Mouse (Mus musculus): Measurements from ENCODE around the gene B430305J03Rik.

The B430305J03Rik gene

DNA sequence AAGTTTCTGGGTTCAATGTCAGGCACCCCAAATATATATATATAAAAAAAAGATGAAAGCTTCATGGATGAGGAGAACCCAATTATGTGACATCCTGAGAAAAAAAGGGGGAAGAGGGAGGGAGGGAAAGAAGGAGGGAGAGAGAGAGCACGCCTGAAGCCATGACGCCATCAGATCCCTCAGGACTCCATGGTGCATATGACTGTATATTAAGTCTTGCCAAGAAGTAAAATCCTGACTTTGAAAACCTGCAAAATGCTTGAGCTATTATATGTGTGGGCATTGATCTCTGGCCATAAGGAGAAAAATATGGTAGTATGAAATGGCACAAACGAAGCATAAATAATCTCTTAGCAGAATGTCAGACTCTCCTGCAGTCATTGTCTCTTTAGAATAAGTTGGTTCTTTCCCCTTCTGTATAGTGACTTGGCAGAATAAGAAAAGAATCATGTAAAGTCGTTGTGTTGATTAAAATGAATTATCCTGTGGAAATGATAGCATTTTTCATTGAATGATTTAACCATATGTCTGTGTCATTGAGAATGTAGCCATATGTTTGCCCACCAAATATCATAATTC lies 17.6 kb downstream of the B430305J03Rik start:
- no peak for DNase-seq (ENCODE audit: low spot score)

DNA sequence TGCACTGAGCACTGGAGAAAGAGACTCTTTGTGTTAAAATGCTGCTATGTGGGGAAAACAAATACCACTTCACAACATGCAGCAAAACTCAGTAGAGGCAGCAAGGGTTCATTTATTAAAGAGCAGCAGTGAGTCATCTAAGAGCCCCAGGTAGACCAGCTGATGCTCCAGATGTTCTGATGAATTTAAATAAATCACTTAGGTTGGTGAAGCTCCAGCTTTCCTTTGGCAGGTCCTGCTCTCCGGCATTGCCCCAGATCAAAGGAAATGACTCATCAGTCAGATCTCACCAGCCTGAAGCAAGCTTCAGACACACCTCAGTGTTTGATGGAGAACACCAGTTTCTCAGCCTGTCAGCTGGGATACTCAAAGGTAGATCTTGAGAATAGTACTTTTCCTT lies 20.1 kb downstream of the B430305J03Rik start:
- DNase-seq (ENCODE audit: low spot score): no peak

DNA sequence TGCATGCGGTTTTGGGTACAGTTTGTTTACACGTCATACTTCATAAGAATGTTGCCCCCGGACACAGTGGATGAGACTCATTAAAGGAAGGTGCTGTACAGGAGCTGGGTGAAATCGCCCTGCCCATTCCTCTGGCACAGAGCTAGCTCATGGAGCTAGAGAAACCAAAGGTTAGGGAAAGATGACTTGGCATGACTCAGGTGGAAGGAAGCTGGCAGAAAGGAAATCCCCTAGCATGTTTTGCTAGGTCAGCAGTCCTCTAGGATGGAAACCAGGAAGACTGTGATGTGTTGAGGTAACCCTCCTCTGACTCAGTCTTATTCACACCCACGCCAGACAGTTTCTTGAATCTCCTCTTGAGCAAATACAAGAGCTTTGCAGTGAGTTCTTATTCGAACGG lies 21.7 kb downstream of the B430305J03Rik start:
- DNase-seq (ENCODE audit: low spot score): no peak

DNA sequence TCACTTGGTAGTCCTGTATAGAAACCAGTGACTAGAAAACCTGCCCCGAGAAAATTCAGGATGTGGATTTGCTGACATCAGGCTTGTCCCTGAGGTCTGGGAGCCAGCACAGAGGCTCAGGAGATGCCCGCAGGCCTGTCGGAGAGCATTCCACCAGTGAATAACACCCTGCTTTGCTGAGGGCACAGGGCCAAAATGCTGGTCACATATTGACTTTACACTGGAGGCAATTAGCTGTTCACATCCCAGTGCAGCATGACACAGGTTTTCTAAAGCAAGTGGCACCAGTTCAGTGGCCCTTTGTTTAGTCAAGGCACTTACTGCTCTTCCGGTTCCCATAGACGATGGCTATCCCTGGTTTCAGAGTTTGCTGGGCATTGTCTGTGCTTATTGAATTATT lies 25.4 kb downstream of the B430305J03Rik start:
- DNase-seq (ENCODE audit: low spot score): no peak

DNA sequence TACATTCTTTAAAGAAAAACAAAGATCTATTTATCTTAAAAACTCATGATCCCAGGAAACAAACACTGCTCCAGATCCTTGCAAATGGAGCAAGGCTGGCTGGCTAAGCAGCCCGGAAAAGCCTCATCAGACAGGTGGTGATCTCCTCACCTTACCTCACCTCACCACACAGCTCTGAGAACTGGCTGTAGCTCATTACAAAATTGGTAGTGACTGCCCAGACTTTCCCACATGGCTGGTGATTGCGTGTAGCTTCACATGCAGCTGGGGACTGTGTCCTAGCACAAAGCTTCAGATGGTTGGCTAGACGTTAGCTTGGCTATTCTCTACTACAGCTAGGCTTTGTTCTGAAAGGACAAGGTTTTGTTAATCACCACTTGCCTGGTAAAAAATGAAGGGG lies 28.5 kb downstream of the B430305J03Rik start:
- DNase-seq (ENCODE audit: low spot score): no peak

DNA sequence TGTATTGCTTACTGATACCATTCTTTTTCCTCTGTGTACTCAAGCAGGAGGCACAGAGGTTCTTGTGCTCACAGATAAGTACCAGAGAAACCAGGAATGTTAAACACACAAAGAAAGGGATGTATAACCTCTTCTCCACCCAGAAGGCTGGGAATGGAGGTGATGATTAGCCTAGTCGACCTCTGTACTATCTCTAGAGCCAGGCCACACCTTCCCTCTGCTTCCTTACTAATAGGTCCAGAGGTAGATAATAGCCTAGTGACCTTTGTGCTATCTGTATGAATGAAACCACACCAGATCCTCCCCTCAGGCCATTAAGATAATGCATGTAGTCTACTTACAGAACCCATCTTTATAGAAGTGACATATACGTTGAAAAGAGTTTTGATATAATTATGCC lies 29.5 kb downstream of the B430305J03Rik start:
- no peak for DNase-seq (ENCODE audit: low spot score)

DNA sequence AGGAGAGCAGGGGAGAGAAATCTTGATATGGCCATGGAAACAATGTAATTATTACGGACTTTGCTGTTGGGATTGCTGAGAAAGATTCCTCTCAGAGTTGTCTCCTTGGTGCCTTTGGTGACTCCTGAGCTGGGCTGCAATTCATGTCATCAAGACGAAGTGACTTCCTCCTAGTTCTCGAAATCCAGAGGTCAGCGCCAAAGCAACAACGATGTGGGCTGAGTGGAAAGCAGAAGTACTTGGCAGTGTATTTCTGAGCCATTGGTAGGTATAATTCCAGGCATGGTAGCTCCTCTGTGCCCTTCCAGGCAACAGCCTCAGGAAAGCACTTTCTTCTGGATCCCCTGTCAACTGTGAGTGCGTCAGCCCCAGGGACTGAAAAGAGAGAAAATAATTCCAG lies 44.1 kb downstream of the B430305J03Rik start:
- DNase-seq (ENCODE audit: low spot score): no peak

DNA sequence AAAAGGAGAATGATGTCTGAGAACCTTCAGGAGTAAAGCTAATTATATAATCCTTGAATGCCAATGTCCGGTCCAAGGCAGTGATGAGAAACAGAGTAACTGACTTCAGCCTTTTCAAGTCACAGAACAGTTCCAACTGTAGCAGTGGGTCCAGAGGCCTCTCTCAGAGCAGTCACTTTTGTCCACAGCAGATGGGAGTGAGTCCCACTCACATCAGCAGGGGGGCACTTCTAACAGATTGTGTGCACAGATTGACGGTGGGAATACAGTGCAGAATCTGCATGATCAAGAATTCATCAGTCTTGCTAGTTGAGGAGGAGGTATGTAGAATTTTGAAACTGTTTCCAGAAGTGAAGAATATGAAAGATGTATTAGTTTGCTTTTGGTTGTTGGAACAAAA lies 45.7 kb downstream of the B430305J03Rik start:
- no peak for DNase-seq (ENCODE audit: low spot score)

DNA sequence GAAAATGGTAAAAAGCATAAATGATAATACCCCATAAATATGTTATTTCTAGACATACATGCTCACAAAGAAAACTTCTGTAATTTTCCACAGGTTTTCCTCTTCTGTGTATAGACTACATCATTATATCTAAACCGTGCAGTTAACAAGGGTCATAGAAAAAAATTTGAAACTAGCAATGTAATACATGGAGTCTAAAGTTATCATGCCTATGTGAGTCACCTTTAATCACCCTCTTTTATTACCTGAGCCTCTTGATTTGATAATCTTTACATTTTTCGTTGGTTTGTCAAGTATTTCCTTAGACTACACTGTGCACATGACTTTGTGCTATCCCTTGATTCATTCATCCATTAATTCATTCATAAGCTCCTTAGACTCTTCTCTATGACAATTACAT lies 50.7 kb downstream of the B430305J03Rik start:
- no peak for DNase-seq (ENCODE audit: low spot score)
